Mouse (Mus musculus): ENCODE measurements at regions not wholly inside any gene's neighbourhood (a gene's known extent, or its start where the extent isn't known, plus 50 kb on each side); places are given as distances from the start of the nearest gene placed in this dataset.

GRCm38 (mm10) chr2:75408016-75408415 lies 251.0 kb upstream of the Hnrnpa3 start:
- H3K4me3 ChIP-seq, result no peak overlapping the region
- H3K36me3 ChIP-seq, result no peaks in the 10 kb centered on the region
- no peak overlapping the region for H3K4me2 ChIP-seq (replicated peaks)
- H3K27me3 ChIP-seq, result no peaks in the 10 kb centered on the region
- H3K4me1 ChIP-seq, result peaks cover 17% of the 10 kb centered on the region
- ATAC-seq (ENCODE audit: low FRiP score, low read depth), result no peak
- H3K9me3 ChIP-seq, result no peaks in the 10 kb centered on the region
- H3K27ac ChIP-seq (replicated peaks), result no peak overlapping the region
- no peak overlapping the region for H3K9ac ChIP-seq (replicated peaks)
- WGBS, result 96% methylated on average over 2 of the region's 2 CpGs

DNA sequence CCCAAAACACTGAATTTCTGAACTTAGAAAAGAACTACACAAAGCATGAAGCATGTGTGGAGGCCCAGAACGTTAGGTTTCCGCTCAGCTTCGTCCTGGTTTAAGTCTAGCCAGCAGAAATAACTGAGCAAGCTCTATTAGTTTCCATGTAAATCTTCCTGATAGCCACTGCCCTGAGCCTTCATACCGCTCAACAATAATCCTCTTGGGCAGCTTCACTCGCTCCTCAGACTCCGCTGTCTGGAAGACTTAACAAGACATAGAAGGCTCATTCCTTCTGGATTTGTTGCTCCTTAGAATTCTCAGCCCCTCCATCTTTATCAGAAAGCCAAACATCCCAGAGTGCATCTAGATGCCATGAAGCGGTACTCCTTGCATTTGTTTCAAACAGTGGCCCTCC lies 249.3 kb upstream of the Hnrnpa3 start:
- ATAC-seq (ENCODE audit: low FRiP score, low read depth), result no peak
- no peak overlapping the region for H3K4me3 ChIP-seq
- no peak overlapping the region for H3K9ac ChIP-seq (replicated peaks)
- no peaks in the 10 kb centered on the region for H3K27me3 ChIP-seq
- 88% methylated on average over 7 of the region's 7 CpGs for WGBS
- peaks cover 17% of the 10 kb centered on the region for H3K4me1 ChIP-seq
- no peak overlapping the region for H3K4me2 ChIP-seq (replicated peaks)
- no peaks in the 10 kb centered on the region for H3K9me3 ChIP-seq
- H3K36me3 ChIP-seq, result no peaks in the 10 kb centered on the region
- H3K27ac ChIP-seq (replicated peaks), result no peak overlapping the region

GRCm38 (mm10) chr2:75412735-75413134 lies 246.3 kb upstream of the Hnrnpa3 start:
- no peak overlapping the region for H3K4me2 ChIP-seq (replicated peaks)
- H3K4me1 ChIP-seq, result 0 out of 2 replicates have a peak, but pooled peaks cover 3% of the 10 kb centered on the region
- H3K4me3 ChIP-seq, result no peak overlapping the region
- no peaks in the 10 kb centered on the region for H3K9me3 ChIP-seq
- 85% methylated on average over 5 of the region's 5 CpGs for WGBS
- no peaks in the 10 kb centered on the region for H3K36me3 ChIP-seq
- H3K27ac ChIP-seq (replicated peaks), result no peak overlapping the region
- H3K9ac ChIP-seq (replicated peaks), result no peak overlapping the region
- H3K27me3 ChIP-seq, result no peaks in the 10 kb centered on the region
- ATAC-seq (ENCODE audit: low FRiP score, low read depth), result no peak

- H3K27ac ChIP-seq (replicated peaks), result no peak overlapping the region
- no peaks in the 10 kb centered on the region for H3K9me3 ChIP-seq
- H3K9ac ChIP-seq (replicated peaks), result no peak overlapping the region
- H3K27me3 ChIP-seq, result no peaks in the 10 kb centered on the region
- no peak overlapping the region for H3K4me3 ChIP-seq
- H3K4me2 ChIP-seq (replicated peaks), result no peak overlapping the region
- H3K4me1 ChIP-seq, result peaks cover 9% of the 10 kb centered on the region
- ATAC-seq (ENCODE audit: low FRiP score, low read depth), result no peak
- H3K36me3 ChIP-seq, result no peaks in the 10 kb centered on the region
- WGBS, result 85% methylated on average over 2 of the region's 2 CpGs
Measured at GRCm38 (mm10) chr2:75418689-75419088, 240.4 kb upstream of the Hnrnpa3 start.

DNA sequence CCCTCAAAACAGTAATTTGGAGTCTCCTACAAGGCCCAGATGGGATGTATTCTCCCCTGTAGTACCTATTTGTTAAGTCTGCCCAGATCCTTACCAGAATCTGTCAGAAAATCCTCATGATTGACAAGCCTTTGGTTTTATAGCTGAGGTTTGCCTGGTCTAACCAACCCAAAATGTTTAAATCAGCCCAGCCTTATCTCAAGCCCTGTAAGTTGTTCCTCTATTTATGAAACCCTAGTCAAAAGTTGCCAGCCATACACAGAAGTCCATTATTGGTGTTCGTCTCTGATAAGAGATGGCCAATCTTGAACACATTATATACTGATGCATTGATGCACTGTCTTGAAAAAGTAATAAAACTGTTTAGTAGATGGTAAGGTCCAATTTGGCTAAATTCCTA lies 239.9 kb upstream of the Hnrnpa3 start:
- Histone ChIP-seq H3K9ac (replicated peaks) (no peak overlapping the region), H3K27me3 (no peaks in the 10 kb centered on the region), H3K4me2 (replicated peaks) (no peak overlapping the region), H3K4me1 (peaks cover 14% of the 10 kb centered on the region), H3K9me3 (no peaks in the 10 kb centered on the region), H3K27ac (replicated peaks) (no peak overlapping the region), H3K36me3 (no peaks in the 10 kb centered on the region), H3K4me3 (no peak overlapping the region)
- no peak for ATAC-seq (ENCODE audit: low FRiP score, low read depth)
- WGBS, result 96% methylated on average over 1 of the region's 1 CpGs

DNA sequence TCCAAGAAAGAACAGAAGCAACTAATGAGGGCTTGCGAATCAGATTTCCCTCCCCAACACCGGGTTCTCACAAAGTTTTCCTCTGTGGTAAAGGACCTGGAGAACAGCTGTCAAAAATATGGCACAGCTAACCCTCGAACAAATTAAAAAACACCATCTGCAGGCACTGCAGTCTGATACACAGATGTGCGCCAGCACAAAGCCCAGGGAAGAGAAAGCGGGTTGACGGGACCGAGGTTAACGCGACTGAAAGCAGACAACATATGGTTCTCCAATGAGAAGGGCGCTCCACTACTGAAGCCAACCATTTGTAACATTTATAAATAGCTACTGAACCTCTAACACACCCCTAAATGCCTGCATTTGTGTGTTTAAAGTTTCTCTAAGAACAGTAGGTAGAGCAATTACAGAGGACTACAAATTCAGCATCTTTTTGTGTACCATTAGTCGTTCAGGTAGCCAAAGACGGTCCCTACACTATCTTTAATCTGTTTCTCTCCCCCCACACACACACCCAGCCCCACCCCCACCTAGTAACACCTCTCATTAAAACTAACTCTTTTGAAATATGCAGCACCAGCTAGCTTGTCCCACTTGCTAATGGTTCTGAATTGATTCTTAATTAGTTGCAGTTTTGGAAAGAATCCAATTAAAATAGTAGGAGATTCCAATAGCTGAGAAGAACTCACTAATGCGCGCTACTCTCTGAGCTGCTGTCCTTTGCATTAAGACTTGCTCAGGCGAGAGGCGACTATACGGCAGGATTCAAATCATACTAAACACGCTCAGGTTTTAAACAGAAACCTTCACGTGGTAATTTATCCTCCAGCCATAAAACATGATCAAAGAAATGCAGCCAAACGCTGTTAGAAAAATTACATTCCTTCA lies 236.0 kb upstream of the Hnrnpa3 start:
- peaks cover 29% of the 10 kb centered on the region for H3K4me1 ChIP-seq
- H3K4me3 ChIP-seq, result no peak overlapping the region
- 73% methylated on average over 20 of the region's 20 CpGs for WGBS
- peak overlapping the region; percentile 78 for H3K27ac ChIP-seq (replicated peaks)
- ATAC-seq (ENCODE audit: low FRiP score, low read depth), result peak; percentile 27; the same call in 1 of the 2 replicates
- H3K27me3 ChIP-seq, result no peaks in the 10 kb centered on the region
- H3K9me3 ChIP-seq, result no peaks in the 10 kb centered on the region
- no peaks in the 10 kb centered on the region for H3K36me3 ChIP-seq
- no peak overlapping the region for H3K9ac ChIP-seq (replicated peaks)
- no peak overlapping the region for H3K4me2 ChIP-seq (replicated peaks)

- no peaks in the 10 kb centered on the region for H3K36me3 ChIP-seq
- WGBS, result 21% methylated on average over 5 of the region's 5 CpGs
- no peak overlapping the region for H3K9ac ChIP-seq (replicated peaks)
- H3K4me3 ChIP-seq, result no peak overlapping the region
- peaks cover 29% of the 10 kb centered on the region for H3K4me1 ChIP-seq
- ATAC-seq (ENCODE audit: low FRiP score, low read depth), result peak; percentile 84
- no peaks in the 10 kb centered on the region for H3K9me3 ChIP-seq
- peak overlapping the region; percentile 17; the same call in 1 of the 2 replicates for H3K4me2 ChIP-seq (replicated peaks)
- no peaks in the 10 kb centered on the region for H3K27me3 ChIP-seq
- H3K27ac ChIP-seq (replicated peaks), result peak overlapping the region; percentile 78
Measured at GRCm38 (mm10) chr2:75423872-75424271, 235.2 kb upstream of the Hnrnpa3 start.

DNA sequence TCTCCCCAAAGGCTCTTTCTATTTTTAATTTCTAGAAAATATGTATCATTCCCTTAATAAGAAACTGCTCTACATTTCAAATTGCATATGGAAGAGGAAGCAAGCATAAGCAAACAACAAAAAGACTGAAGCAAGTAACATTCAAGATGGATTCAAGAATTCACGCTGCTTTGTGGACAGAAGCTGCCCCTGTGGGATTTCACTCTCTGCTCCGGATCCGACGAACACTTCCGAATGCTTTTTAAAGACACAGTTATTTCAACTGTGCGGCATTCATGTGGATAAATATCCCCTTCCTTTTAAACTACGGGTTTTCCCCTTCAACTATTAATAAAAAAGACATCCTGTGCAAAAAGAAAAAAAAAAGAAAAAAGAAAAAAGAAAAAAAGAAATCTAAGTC lies 234.7 kb upstream of the Hnrnpa3 start:
- peak overlapping the region; percentile 78 for H3K27ac ChIP-seq (replicated peaks)
- peak overlapping the region; percentile 17; the same call in 1 of the 2 replicates for H3K4me2 ChIP-seq (replicated peaks)
- no peaks in the 10 kb centered on the region for H3K9me3 ChIP-seq
- peaks cover 29% of the 10 kb centered on the region for H3K4me1 ChIP-seq
- no peak overlapping the region for H3K9ac ChIP-seq (replicated peaks)
- H3K4me3 ChIP-seq, result no peak overlapping the region
- H3K27me3 ChIP-seq, result no peaks in the 10 kb centered on the region
- 24% methylated on average over 7 of the region's 7 CpGs for whole genome bisulfite sequencing
- ATAC-seq (ENCODE audit: low FRiP score, low read depth), result no peak
- H3K36me3 ChIP-seq, result no peaks in the 10 kb centered on the region

GRCm38 (mm10) chr2:75424911-75425310 lies 234.2 kb upstream of the Hnrnpa3 start:
- Histone ChIP-seq H3K4me1 (peaks cover 29% of the 10 kb centered on the region), H3K36me3 (no peaks in the 10 kb centered on the region), H3K9ac (replicated peaks) (no peak overlapping the region), H3K27ac (replicated peaks) (peak overlapping the region; percentile 78), H3K9me3 (no peaks in the 10 kb centered on the region), H3K4me3 (no peak overlapping the region), H3K27me3 (no peaks in the 10 kb centered on the region), H3K4me2 (replicated peaks) (0 out of 2 replicates have a peak overlapping the region, but pooled peaks have one; percentile 17)
- WGBS, result 75% methylated on average over 14 of the region's 14 CpGs
- ATAC-seq (ENCODE audit: low FRiP score, low read depth), result no peak; the same call in 1 of the 2 replicates

- ATAC-seq (ENCODE audit: low FRiP score, low read depth), result peak; percentile 52
- Histone ChIP-seq H3K27me3 (no peaks in the 10 kb centered on the region), H3K4me1 (peaks cover 29% of the 10 kb centered on the region), H3K9me3 (no peaks in the 10 kb centered on the region), H3K4me2 (replicated peaks) (peak overlapping the region; percentile 16; the same call in 1 of the 2 replicates), H3K9ac (replicated peaks) (no peak overlapping the region), H3K27ac (replicated peaks) (peak overlapping the region; percentile 78), H3K36me3 (no peaks in the 10 kb centered on the region), H3K4me3 (no peak overlapping the region)
- WGBS, result 23% methylated on average over 7 of the region's 7 CpGs
Measured at GRCm38 (mm10) chr2:75425384-75425783, 233.7 kb upstream of the Hnrnpa3 start.

GRCm38 (mm10) chr2:75425791-75426190 lies 233.3 kb upstream of the Hnrnpa3 start:
- H3K4me3 ChIP-seq, result no peak overlapping the region
- H3K27ac ChIP-seq (replicated peaks), result peak overlapping the region; percentile 78
- no peaks in the 10 kb centered on the region for H3K36me3 ChIP-seq
- no peaks in the 10 kb centered on the region for H3K27me3 ChIP-seq
- peak overlapping the region; percentile 16; the same call in 1 of the 2 replicates for H3K4me2 ChIP-seq (replicated peaks)
- no peak overlapping the region for H3K9ac ChIP-seq (replicated peaks)
- peaks cover 29% of the 10 kb centered on the region for H3K4me1 ChIP-seq
- H3K9me3 ChIP-seq, result no peaks in the 10 kb centered on the region
- WGBS, result 56% methylated on average over 9 of the region's 9 CpGs
- no peak for ATAC-seq (ENCODE audit: low FRiP score, low read depth)

- H3K4me2 ChIP-seq (replicated peaks), result no peak overlapping the region
- WGBS, result 97% methylated on average over 4 of the region's 4 CpGs
- no peak overlapping the region for H3K9ac ChIP-seq (replicated peaks)
- H3K9me3 ChIP-seq, result no peaks in the 10 kb centered on the region
- no peak overlapping the region for H3K27ac ChIP-seq (replicated peaks)
- ATAC-seq (ENCODE audit: low FRiP score, low read depth), result no peak
- H3K27me3 ChIP-seq, result no peaks in the 10 kb centered on the region
- H3K4me1 ChIP-seq, result peaks cover 27% of the 10 kb centered on the region
- H3K4me3 ChIP-seq, result no peak overlapping the region
- no peaks in the 10 kb centered on the region for H3K36me3 ChIP-seq
Measured at GRCm38 (mm10) chr2:75427936-75428458, 231.1 kb upstream of the Hnrnpa3 start.

All from midbrain, embryonic 12.5 days (tissue).